Mouse (Mus musculus): ENCODE data around the gene Plac9a.
"Not testable (repeated sequence)": the region's sequence is repeated elsewhere in the genome, so short reads cannot be mapped to it uniquely, and the experiment has no call there.

The Plac9a gene

GRCm38 (mm10) chr14:25903000-25903399, at the start of gene Plac9a:
TSS of gene Plac9a (minus strand) at chr14:25903100.
- not testable (repeated sequence) for DNase-seq (ENCODE audit: low spot score in 2 of 2)

- DNase-seq (ENCODE audit: low spot score in 2 of 2) = not testable (repeated sequence)
Observed at GRCm38 (mm10) chr14:25938004-25938403, 35.1 kb upstream of the Plac9a start, which contains the start of gene Cphx1. TSS of gene Cphx1 (plus strand) at chr14:25938304.

- DNase-seq (ENCODE audit: low spot score in 2 of 2) = not testable (repeated sequence)
Observed at GRCm38 (mm10) chr14:25936867-25937630, 34.1 kb upstream of the Plac9a start.

GRCm38 (mm10) chr14:25927562-25927881, 24.6 kb upstream of the Plac9a start, which contains the start of gene Tmem254a:
TSS of gene Tmem254a (minus strand) at chr14:25927672.
- not testable (repeated sequence) for DNase-seq (ENCODE audit: low spot score in 2 of 2)

GRCm38 (mm10) chr14:25926814-25927561, 24.1 kb upstream of the Plac9a start:
- DNase-seq (ENCODE audit: low spot score in 2 of 2) = not testable (repeated sequence)

GRCm38 (mm10) chr14:25918427-25919170, 15.7 kb upstream of the Plac9a start:
- DNase-seq (ENCODE audit: low spot score in 2 of 2) = not testable (repeated sequence)

GRCm38 (mm10) chr14:25908976-25909375, 6.1 kb upstream of the Plac9a start:
- not testable (repeated sequence) for DNase-seq (ENCODE audit: low spot score in 2 of 2)

GRCm38 (mm10) chr14:25907272-25907671, 4.4 kb upstream of the Plac9a start:
- DNase-seq (ENCODE audit: low spot score in 2 of 2) = not testable (repeated sequence)

GRCm38 (mm10) chr14:25905243-25905642, 2.3 kb upstream of the Plac9a start:
- DNase-seq (ENCODE audit: low spot score in 2 of 2) = not testable (repeated sequence)

- not testable (repeated sequence) for DNase-seq (ENCODE audit: low spot score in 2 of 2)
Observed at GRCm38 (mm10) chr14:25895686-25896085, 7.2 kb downstream of the Plac9a start.

- not testable (repeated sequence) for DNase-seq (ENCODE audit: low spot score in 2 of 2)
Observed at GRCm38 (mm10) chr14:25894566-25894965, 8.3 kb downstream of the Plac9a start.

- not testable (repeated sequence) for DNase-seq (ENCODE audit: low spot score in 2 of 2)
Observed at GRCm38 (mm10) chr14:25885886-25886285, 17.0 kb downstream of the Plac9a start.

GRCm38 (mm10) chr14:25881769-25882168, 21.1 kb downstream of the Plac9a start:
- DNase-seq (ENCODE audit: low spot score in 2 of 2) = not testable (repeated sequence)

- DNase-seq (ENCODE audit: low spot score in 2 of 2) = not testable (repeated sequence)
Observed at GRCm38 (mm10) chr14:25876640-25877039, 26.3 kb downstream of the Plac9a start.

GRCm38 (mm10) chr14:25872461-25873415, 30.2 kb downstream of the Plac9a start:
- DNase-seq (ENCODE audit: low spot score in 2 of 2) = no peak

- no peak for DNase-seq (ENCODE audit: low spot score in 2 of 2)
Observed at GRCm38 (mm10) chr14:25869135-25869878, 33.6 kb downstream of the Plac9a start.

GRCm38 (mm10) chr14:25868706-25869105, 34.2 kb downstream of the Plac9a start:
- no peak for DNase-seq (ENCODE audit: low spot score in 2 of 2)

- no peak for DNase-seq (ENCODE audit: low spot score in 2 of 2)
Observed at GRCm38 (mm10) chr14:25867834-25868233, 35.1 kb downstream of the Plac9a start.

GRCm38 (mm10) chr14:25866832-25867231, 36.1 kb downstream of the Plac9a start:
- no peak for DNase-seq (ENCODE audit: low spot score in 2 of 2)

- no peak for DNase-seq (ENCODE audit: low spot score in 2 of 2)
Observed at GRCm38 (mm10) chr14:25866384-25866783, 36.5 kb downstream of the Plac9a start.

Measured in spleen, postnatal 4 days (tissue).